Mouse (Mus musculus): ENCODE data around the gene Exd1.
A peak's percentile ranks its signal among the peaks of the same experiment; 100 is the strongest.

Gene Exd1

GRCm38 (mm10) chr2:119547522-119548370, at the start of gene Exd1, which contains the start of gene Chp1:
TSS of gene Exd1 (minus strand) at chr2:119547627.
TSS of gene Chp1 (plus strand) at chr2:119547697.
- DNase-seq, result peak; percentile 99

DNA sequence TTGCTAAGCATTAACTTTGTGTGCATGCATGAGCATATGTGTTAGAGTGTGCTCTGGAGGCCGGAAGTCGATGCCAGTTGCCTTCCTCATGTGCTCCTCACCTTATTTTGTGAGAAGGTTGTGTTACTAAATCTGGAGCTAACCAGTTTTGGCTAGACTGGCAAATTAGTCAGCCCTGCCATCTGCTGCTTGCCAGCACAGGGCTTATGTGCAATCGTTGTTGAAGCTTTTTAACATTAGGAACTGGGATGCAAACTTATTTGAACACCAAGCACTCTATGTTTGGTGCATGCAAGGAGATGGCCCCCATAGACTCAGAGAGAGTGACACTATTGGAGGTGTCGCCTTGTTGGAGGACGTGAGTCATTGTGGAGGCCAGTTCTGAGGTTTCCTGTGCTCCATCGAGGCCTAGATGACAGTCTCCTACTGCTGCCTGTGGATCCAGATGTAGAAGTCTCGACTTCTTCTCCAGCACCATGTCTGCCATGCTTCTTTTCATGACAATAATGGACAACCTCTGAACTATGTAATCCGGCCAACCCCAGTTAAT, 49.4 kb upstream of the Exd1 start:
- no peak for DNase-seq

DNA sequence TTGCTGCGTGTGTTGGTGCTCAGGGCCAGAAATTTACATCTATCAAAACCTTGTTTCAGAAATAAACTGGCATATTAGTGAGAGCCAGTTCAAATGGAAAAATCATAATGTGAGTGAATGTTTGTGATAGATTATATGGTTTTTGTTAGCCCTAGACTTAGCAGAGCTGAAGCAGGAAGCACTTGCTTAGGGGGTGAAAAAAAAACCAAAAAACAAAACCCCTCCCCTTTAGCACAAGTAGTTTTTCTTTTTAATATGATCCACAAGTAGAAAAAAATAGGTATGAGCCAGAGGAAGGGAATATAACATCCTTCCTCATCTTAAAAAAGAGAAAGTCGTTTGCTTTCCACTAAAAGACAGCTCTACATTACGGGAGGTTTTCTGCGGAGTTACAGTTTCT, 47.9 kb upstream of the Exd1 start:
- no peak for DNase-seq

GRCm38 (mm10) chr2:119594113-119594981, 46.9 kb upstream of the Exd1 start:
- peak; percentile 95 for DNase-seq

GRCm38 (mm10) chr2:119593765-119594112, 46.3 kb upstream of the Exd1 start:
- peak; percentile 16 for DNase-seq

- DNase-seq, result no peak
These were observed 43.8 kb upstream of the Exd1 start for GRCm38 (mm10) chr2:119591247-119591646.

DNA sequence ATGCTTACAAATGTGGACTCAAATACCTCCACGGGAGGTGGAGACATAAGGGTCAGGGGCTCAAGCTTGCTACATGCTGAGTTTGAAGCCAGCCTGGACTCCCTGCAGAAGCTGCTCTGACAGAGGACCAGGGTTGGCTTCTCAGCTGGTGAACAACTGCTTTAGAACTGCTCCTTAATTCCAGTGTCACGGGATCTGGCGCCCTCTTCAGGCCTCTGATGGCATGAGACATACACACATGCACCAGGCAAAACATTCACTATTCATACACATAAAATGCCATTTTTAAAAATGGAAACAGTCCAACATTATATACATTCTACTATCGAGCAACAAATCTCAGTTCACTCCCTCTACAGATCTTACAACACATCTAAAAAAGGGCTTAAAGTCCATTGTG, 40.0 kb upstream of the Exd1 start:
- DNase-seq, result peak; percentile 82

- DNase-seq, result no peak
These were observed 36.9 kb upstream of the Exd1 start for GRCm38 (mm10) chr2:119584282-119584681.

- no peak for DNase-seq
These were observed 36.0 kb upstream of the Exd1 start for GRCm38 (mm10) chr2:119583439-119583838.

DNA sequence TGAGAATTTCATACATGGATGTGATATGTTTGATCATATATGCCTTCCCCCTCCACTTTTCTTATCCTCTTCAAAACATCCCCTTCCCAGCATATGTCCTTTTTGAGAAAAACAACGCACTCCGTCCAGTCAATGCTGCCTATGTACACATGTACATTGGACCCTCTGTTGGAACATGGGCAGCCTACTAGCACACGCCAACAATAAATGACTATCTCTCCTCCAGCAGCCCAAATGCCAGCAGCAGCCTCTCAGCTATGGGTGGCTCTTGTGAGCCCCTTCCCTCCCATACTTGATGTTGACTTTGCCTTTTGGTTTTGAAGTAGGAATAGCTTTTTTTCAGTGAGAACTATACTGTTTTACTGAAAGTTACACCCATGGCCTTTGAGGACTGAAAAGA, 34.1 kb upstream of the Exd1 start:
- no peak for DNase-seq

GRCm38 (mm10) chr2:119572471-119572870, 25.0 kb upstream of the Exd1 start:
- DNase-seq, result no peak

DNA sequence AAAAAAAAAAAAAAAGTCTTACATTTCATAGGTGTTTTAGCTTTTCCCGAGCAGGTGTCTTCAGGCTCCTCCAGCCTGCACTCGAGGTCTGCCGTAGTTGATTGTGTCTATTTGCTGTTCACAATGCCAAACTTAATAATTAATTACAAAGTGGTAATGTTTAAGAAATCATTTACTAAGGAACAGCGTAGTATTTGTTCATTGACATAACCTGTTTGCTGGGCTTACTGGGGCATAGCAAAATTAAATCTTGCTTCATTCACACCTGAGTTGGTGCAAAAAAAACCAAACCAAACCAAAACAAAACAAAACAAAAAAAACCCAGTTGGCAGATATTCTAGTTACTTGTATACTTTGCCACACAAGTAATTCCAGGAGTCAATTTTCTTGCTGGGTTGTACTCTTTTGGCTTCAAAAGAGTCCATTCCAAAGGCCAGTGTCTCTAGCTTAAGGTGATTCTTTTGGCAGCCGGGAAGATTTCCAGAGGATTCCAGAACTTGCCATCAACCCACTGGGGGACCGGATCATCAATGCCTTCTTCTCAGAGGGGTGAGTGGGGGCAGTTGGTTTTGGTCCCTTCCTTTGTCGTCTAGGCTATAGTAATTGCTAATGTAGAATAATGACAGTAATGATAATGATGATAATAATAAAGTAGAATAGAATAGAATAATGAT, 18.9 kb upstream of the Exd1 start:
- peak; percentile 63 for DNase-seq

DNA sequence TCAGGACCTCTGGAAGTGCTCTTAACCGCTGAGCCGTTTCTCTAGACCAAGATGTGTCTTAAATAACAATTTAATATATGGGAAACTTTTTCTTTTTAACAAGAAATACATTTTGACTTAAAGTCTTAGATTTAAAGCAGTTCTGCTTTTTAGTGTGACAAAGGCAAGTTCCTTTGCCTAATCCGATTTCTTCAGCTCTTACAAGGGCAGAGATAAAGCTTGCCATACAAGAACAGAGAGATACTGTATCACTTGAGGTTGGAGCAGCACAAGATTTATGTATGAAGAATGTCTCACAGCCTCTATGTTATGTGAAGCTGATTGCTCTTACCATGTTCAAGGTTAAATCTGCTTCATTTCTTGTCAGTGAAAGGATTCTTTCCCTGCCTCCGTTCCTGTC, 17.9 kb upstream of the Exd1 start:
- DNase-seq, result no peak

GRCm38 (mm10) chr2:119561794-119562193, 14.4 kb upstream of the Exd1 start:
- DNase-seq, result no peak

DNA sequence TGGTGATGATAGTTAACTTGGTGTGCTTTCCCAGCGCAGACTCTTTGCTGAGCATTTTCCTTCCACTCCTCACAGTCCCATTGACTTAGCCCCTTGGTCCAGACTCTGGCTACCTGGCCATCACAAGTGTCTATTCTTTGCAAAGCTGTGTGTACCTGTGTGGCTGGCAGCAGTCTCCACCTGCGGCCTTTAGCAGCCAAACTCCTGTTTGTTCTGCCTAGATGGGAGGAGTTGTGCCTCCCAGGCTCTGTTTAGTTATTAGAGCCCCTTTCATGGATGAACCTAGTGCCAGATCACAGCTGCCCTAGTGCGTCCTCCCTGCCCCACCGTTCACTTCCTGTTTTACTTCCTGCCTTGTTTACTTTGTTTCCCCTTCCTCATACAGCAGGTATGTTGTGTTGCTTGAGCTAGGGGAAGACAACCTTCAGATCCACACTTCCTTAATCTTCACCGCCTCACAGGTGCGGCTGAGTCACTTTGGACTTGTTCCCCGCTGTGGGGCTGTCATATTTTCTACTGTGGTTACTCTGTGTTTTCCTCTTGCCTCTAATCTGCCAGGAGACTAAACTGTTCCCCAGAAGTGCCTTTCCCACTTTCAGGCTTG, 11.4 kb upstream of the Exd1 start:
- DNase-seq, result peak; percentile 36

- no peak for DNase-seq
These were observed 10.6 kb upstream of the Exd1 start for GRCm38 (mm10) chr2:119558039-119558438.

DNA sequence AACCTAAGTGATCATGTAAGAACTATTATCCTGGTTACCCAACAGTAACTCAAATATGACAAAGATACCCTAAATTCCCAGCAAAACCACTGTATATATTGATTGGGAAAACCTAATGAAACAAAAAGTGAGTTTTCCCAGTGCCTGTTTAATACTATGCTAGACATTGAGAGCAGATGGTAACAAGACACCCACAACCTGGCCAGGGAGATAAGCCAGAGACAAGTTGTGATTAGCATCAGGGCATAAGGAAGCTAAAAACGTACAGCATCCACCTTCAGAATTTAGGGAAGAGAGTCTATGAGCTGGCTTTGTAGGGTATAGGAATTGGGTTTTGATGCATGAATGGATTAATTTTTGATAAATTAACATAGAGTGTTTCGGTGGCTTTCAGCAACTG, 2.3 kb upstream of the Exd1 start:
- DNase-seq, result no peak

DNA sequence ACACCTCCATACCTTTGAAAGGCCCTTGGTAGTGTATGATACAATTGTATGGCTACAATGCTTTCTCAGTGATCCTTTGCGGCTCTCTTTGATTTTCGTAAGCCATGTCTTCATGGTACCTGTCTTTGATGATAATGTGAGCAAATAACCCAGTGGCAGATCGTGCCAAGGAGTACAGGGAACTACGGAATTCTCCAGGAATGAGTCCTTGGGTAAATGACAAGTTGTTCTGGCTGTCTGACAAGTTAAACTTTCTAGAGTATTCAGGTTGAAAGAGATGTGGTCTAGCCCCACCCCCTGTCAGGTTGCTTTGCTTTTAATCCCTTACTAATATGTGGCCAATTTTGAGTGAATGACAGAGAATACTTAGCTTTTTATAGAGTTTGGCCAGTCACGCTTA, 1.3 kb upstream of the Exd1 start:
- DNase-seq, result no peak

DNA sequence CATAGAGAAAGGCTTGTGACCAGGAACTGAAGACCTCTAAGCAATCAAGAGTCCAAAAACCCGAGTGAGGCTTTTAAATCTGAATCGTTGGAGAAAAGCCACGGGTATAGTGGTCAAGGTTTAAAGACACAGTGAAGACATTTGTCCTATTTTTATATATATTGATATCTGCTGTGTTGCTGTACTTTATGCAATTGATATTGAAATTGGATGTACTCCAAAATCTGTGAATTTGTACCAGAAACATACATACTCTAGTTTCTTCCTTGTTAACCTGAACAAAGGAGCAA, 889 bp upstream of the Exd1 start:
- DNase-seq, result no peak

GRCm38 (mm10) chr2:119546848-119547521, 442 bp downstream of the Exd1 start:
- DNase-seq, result peak; percentile 85

DNA sequence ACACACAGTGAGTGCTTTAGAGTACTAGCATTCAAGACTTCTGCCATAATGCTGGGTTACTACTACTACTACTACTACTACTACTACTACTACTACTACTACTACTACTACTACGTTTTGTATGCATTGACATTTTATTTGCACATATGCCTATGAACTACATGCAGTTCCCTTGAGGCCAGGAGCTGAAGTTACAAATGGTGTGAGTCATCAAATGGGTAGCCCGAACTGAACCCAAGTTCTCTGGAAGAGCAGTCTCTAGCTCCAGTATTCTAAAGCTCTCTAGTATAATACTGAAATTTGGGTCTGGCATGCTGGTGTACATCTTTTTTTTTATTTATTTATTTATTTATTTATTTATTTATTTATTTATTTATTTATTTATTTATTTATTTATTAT, 3.8 kb downstream of the Exd1 start:
- DNase-seq, result no peak

- peak; percentile 73 for DNase-seq
These were observed 5.3 kb downstream of the Exd1 start for GRCm38 (mm10) chr2:119542106-119542505.

Data from kidney, adult 18-20 months (tissue).